Mouse (Mus musculus): ENCODE results near the gene Wdr82.

DNA sequence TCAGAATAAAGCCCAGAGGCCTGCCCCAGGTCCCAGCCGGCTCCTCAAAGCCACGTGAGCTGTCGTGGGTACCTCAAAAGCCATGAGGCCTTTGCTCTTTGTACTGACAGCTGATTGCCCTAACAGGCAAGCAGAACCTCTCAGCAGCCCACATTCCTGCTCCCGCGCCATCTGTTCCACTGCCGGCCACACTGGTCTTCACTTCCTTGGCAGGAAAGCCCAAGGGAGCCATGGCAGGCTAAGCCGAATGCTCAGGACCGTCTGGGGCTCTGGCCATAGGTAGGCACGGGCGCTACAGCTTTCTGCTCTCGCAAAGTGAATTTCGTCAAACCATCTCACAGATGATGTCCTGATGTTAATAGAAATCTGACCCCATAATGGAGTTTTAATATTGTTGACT, 28.8 kb upstream of the Wdr82 start:
- TF ChIP-seq GATA1 (IDR thresholded peaks at IDR 0.05; ENCODE audit: borderline replicate concordance, low read length) (no peak), FLI1 (IDR thresholded peaks at IDR 0.05; ENCODE audit: low read length) (no peak)
